Mouse (Mus musculus): ENCODE results near the gene Tbpl2. TPM values are rescaled to one million over a fixed set of nuclear protein-coding genes. Genes with fewer than 3 reads are reported as not detected.

The Tbpl2 gene
- polyA plus RNA-seq, 1 experiment from 2014 or later = not detected

Other genes starting within 250 kb of the Tbpl2 start
- gene Hnmt, start 47.2 kb downstream of the Tbpl2 start, polyA plus RNA-seq (2015; fragmentation: Nextera tagmentation; extraction: Ambion mirVana) = 12.3 and 15.4 TPM in 2 replicates
- gene Il1f8, start 56.6 kb upstream of the Tbpl2 start, polyA plus RNA-seq (2015; fragmentation: Nextera tagmentation; extraction: Ambion mirVana) = not detected in 2 replicates
- gene Il1f9, start 89.9 kb upstream of the Tbpl2 start, polyA plus RNA-seq (2015; fragmentation: Nextera tagmentation; extraction: Ambion mirVana) = not detected in 2 replicates
- gene Il1f6, start 118.8 kb upstream of the Tbpl2 start, polyA plus RNA-seq (2015; fragmentation: Nextera tagmentation; extraction: Ambion mirVana) = not detected in 2 replicates
- gene Il1f5, start 180.4 kb upstream of the Tbpl2 start, polyA plus RNA-seq (2015; fragmentation: Nextera tagmentation; extraction: Ambion mirVana) = 0.19 TPM in 1 of 2 replicates, not detected in the other
- not detected in 2 replicates for gene Il1f10, start 194.6 kb upstream of the Tbpl2 start, polyA plus RNA-seq (2015; fragmentation: Nextera tagmentation; extraction: Ambion mirVana)
- gene Il1rn, start 240.3 kb upstream of the Tbpl2 start, polyA plus RNA-seq (2015; fragmentation: Nextera tagmentation; extraction: Ambion mirVana) = 1.3 TPM in 1 of 2 replicates, not detected in the other